Mouse (Mus musculus): ENCODE results near the gene Kcna5. TPM values are rescaled to one million over a fixed set of nuclear protein-coding genes. Genes with fewer than 3 reads are reported as not detected.

The Kcna5 gene
- polyA plus RNA-seq, 1 experiment: not detected

- Histone ChIP-seq H3K4me1 (ENCODE audit: control insufficient read depth, insufficient read depth, low read length) (no peaks in the 10 kb centered on the region), H3K27ac (ENCODE audit: control insufficient read depth, insufficient read depth, low read depth, low read length, poor library complexity) (no peak overlapping the region), H3K4me3 (replicated peaks; ENCODE audit: control insufficient read depth, low read depth, low read length) (no peak overlapping the region)
- TF ChIP-seq POLR2A (IDR thresholded peaks at IDR 0.05; ENCODE audit: borderline replicate concordance, control insufficient read depth, low read depth, low read length): no peak
- TF ChIP-seq CTCF (IDR thresholded peaks at IDR 0.05; ENCODE audit: control insufficient read depth, insufficient read depth, low read length): no peak
- WGBS: 76% methylated on average over 4 of the region's 4 CpGs
Measured at GRCm38 (mm10) chr6:126531306-126531705, 3.9 kb downstream of the Kcna5 start.

- 50% methylated on average over 3 of the region's 3 CpGs for WGBS
- Histone ChIP-seq H3K27ac (ENCODE audit: control insufficient read depth, insufficient read depth, low read depth, low read length, poor library complexity) (no peak overlapping the region), H3K4me1 (ENCODE audit: control insufficient read depth, insufficient read depth, low read length) (no peaks in the 10 kb centered on the region), H3K4me3 (replicated peaks; ENCODE audit: control insufficient read depth, low read depth, low read length) (no peak overlapping the region)
- TF ChIP-seq CTCF (IDR thresholded peaks at IDR 0.05; ENCODE audit: control insufficient read depth, insufficient read depth, low read length): no peak
- TF ChIP-seq POLR2A (IDR thresholded peaks at IDR 0.05; ENCODE audit: borderline replicate concordance, control insufficient read depth, low read depth, low read length): no peak
Measured at GRCm38 (mm10) chr6:126530019-126530418, 5.2 kb downstream of the Kcna5 start.

- no peak overlapping the region for H3K4me3 ChIP-seq (replicated peaks; ENCODE audit: control insufficient read depth, low read depth, low read length)
- WGBS: 63% methylated on average over 10 of the region's 10 CpGs
- H3K4me1 ChIP-seq (ENCODE audit: control insufficient read depth, insufficient read depth, low read length): no peaks in the 10 kb centered on the region
- TF ChIP-seq CTCF (IDR thresholded peaks at IDR 0.05; ENCODE audit: control insufficient read depth, insufficient read depth, low read length): no peak
- no peak for TF ChIP-seq POLR2A (IDR thresholded peaks at IDR 0.05; ENCODE audit: borderline replicate concordance, control insufficient read depth, low read depth, low read length)
- H3K27ac ChIP-seq (ENCODE audit: control insufficient read depth, insufficient read depth, low read depth, low read length, poor library complexity): no peak overlapping the region
Measured at GRCm38 (mm10) chr6:126514720-126515119, 20.5 kb downstream of the Kcna5 start.

GRCm38 (mm10) chr6:126513714-126514248 lies 21.4 kb downstream of the Kcna5 start:
- H3K4me3 ChIP-seq (replicated peaks; ENCODE audit: control insufficient read depth, low read depth, low read length): no peak overlapping the region
- TF ChIP-seq POLR2A (IDR thresholded peaks at IDR 0.05; ENCODE audit: borderline replicate concordance, control insufficient read depth, low read depth, low read length) (no peak), CTCF (IDR thresholded peaks at IDR 0.05; ENCODE audit: control insufficient read depth, insufficient read depth, low read length) (no peak)
- H3K27ac ChIP-seq (ENCODE audit: control insufficient read depth, insufficient read depth, low read depth, low read length, poor library complexity): no peak overlapping the region
- 83% methylated on average over 3 of the region's 3 CpGs for WGBS
- no peaks in the 10 kb centered on the region for H3K4me1 ChIP-seq (ENCODE audit: control insufficient read depth, insufficient read depth, low read length)

- Histone ChIP-seq H3K4me1 (ENCODE audit: control insufficient read depth, insufficient read depth, low read length) (no peaks in the 10 kb centered on the region), H3K4me3 (replicated peaks; ENCODE audit: control insufficient read depth, low read depth, low read length) (no peak overlapping the region), H3K27ac (ENCODE audit: control insufficient read depth, insufficient read depth, low read depth, low read length, poor library complexity) (no peak overlapping the region)
- 79% methylated on average over 3 of the region's 3 CpGs for WGBS
- TF ChIP-seq CTCF (IDR thresholded peaks at IDR 0.05; ENCODE audit: control insufficient read depth, insufficient read depth, low read length) (no peak), POLR2A (IDR thresholded peaks at IDR 0.05; ENCODE audit: borderline replicate concordance, control insufficient read depth, low read depth, low read length) (no peak)
Measured at GRCm38 (mm10) chr6:126513154-126513553, 22.1 kb downstream of the Kcna5 start.

- Histone ChIP-seq H3K4me3 (replicated peaks; ENCODE audit: control insufficient read depth, low read depth, low read length) (no peak overlapping the region), H3K27ac (ENCODE audit: control insufficient read depth, insufficient read depth, low read depth, low read length, poor library complexity) (no peak overlapping the region), H3K4me1 (ENCODE audit: control insufficient read depth, insufficient read depth, low read length) (no peaks in the 10 kb centered on the region)
- TF ChIP-seq CTCF (IDR thresholded peaks at IDR 0.05; ENCODE audit: control insufficient read depth, insufficient read depth, low read length): no peak
- TF ChIP-seq POLR2A (IDR thresholded peaks at IDR 0.05; ENCODE audit: borderline replicate concordance, control insufficient read depth, low read depth, low read length): no peak
- 69% methylated on average over 6 of the region's 6 CpGs for WGBS
Measured at GRCm38 (mm10) chr6:126508671-126509070, 26.5 kb downstream of the Kcna5 start.

- H3K4me1 ChIP-seq (ENCODE audit: control insufficient read depth, insufficient read depth, low read length): no peaks in the 10 kb centered on the region
- H3K4me3 ChIP-seq (replicated peaks; ENCODE audit: control insufficient read depth, low read depth, low read length): no peak overlapping the region
- no peak overlapping the region for H3K27ac ChIP-seq (ENCODE audit: control insufficient read depth, insufficient read depth, low read depth, low read length, poor library complexity)
- TF ChIP-seq POLR2A (IDR thresholded peaks at IDR 0.05; ENCODE audit: borderline replicate concordance, control insufficient read depth, low read depth, low read length) (no peak), CTCF (IDR thresholded peaks at IDR 0.05; ENCODE audit: control insufficient read depth, insufficient read depth, low read length) (peak; percentile 14; the same call in 1 of the 2 replicates)
- WGBS: 78% methylated on average over 8 of the region's 8 CpGs
Measured at GRCm38 (mm10) chr6:126503920-126504319, 31.3 kb downstream of the Kcna5 start.

- Histone ChIP-seq H3K4me1 (ENCODE audit: control insufficient read depth, insufficient read depth, low read length) (no peaks in the 10 kb centered on the region), H3K4me3 (replicated peaks; ENCODE audit: control insufficient read depth, low read depth, low read length) (no peak overlapping the region), H3K27ac (ENCODE audit: control insufficient read depth, insufficient read depth, low read depth, low read length, poor library complexity) (no peak overlapping the region)
- WGBS: 78% methylated on average over 9 of the region's 9 CpGs
- TF ChIP-seq CTCF (IDR thresholded peaks at IDR 0.05; ENCODE audit: control insufficient read depth, insufficient read depth, low read length) (no peak), POLR2A (IDR thresholded peaks at IDR 0.05; ENCODE audit: borderline replicate concordance, control insufficient read depth, low read depth, low read length) (no peak)
Measured at GRCm38 (mm10) chr6:126502691-126503301, 32.4 kb downstream of the Kcna5 start.
